Mouse (Mus musculus) liver, embryonic 14.5 days (tissue): ENCODE measurements at regions not wholly inside any gene's neighbourhood (a gene's known extent, or its start where the extent isn't known, plus 50 kb on each side); places are given as distances from the start of the nearest gene placed in this dataset.

Experiments
- ATAC-seq: fragments of 200-750 bp; cut with Nextera tagmentation; 2 replicates; pipeline ENCODE4 v1.8.0; 2017; ENCODE audit warnings: moderate number of reproducible peaks, mild to moderate bottlenecking, moderate library complexity; ENCODE audit not compliant: insufficient read depth
- DNase-seq, 3 experiments: peaks; one replicate each; pipeline ENCODE4 v3.0.0-alpha.2; 2012 to 2013; ENCODE audit warnings: low read depth in 3 of 3, low spot score in 3 of 3
- H3K27ac ChIP-seq: fragments of 300-500 bp; sonication (generic); 2 replicates; pipeline ENCODE4 v1.5.1; 2014; ENCODE audit warnings: moderate library complexity, mild to moderate bottlenecking, control low read depth, inconsistent platforms
- H3K27me3 ChIP-seq: fragments of 300-500 bp; sonication (generic); 2 replicates; pipeline ENCODE4 v1.6.1; 2014; ENCODE audit warnings: mild to moderate bottlenecking, low read length, moderate library complexity; ENCODE audit not compliant: control insufficient read depth, insufficient read depth
- H3K36me3 ChIP-seq: fragments of 300-500 bp; sonication (generic); replicated peaks from 2 replicates; pipeline ENCODE4 v1.6.1; 2014; ENCODE audit warnings: low read depth; ENCODE audit not compliant: control insufficient read depth, insufficient read depth
- H3K4me1 ChIP-seq, 2 experiments: fragments of 200-500 bp in 1 of 2; fragments of 300-500 bp in 1 of 2; sonication (generic) in 1 of 2; replicated peaks; 2 replicates each; pipeline ENCODE4 v1.6.1; 2012 to 2014; ENCODE audit warnings: antibody characterized with exemption in 1 of 2, inconsistent platforms in 1 of 2, low read length in 1 of 2; ENCODE audit not compliant: control insufficient read depth in 2 of 2, insufficient read depth in 2 of 2
- H3K4me2 ChIP-seq: fragments of 300-500 bp; sonication (generic); 2 replicates; pipeline ENCODE4 v1.6.1; 2014; ENCODE audit warnings: low read depth, mild to moderate bottlenecking, control low read depth, moderate library complexity
- H3K4me3 ChIP-seq, 2 experiments: fragments of 200-500 bp in 1 of 2; fragments of 300-500 bp in 1 of 2; sonication (generic) in 1 of 2; 2 replicates each; pipeline ENCODE4 v1.5.1; 2012 to 2014; ENCODE audit warnings: low read depth in 2 of 2, low read length in 2 of 2, mild to moderate bottlenecking in 2 of 2, control low read depth in 1 of 2, inconsistent platforms in 1 of 2, moderate library complexity in 1 of 2; ENCODE audit not compliant: insufficient read depth in 1 of 2
- H3K9ac ChIP-seq: fragments of 300-500 bp; sonication (generic); replicated peaks from 2 replicates; pipeline ENCODE4 v1.6.1; 2014; ENCODE audit warnings: mild to moderate bottlenecking, control low read depth, moderate library complexity
- H3K9me3 ChIP-seq: fragments of 300-500 bp; sonication (generic); 2 replicates; pipeline ENCODE4 v1.6.1; 2016; ENCODE audit warnings: low read length, mixed read lengths; ENCODE audit not compliant: control insufficient read depth
- CTCF ChIP-seq: IDR thresholded peaks from 2 replicates; pipeline ENCODE4 v1.5.1; 2016; ENCODE audit warnings: antibody characterized with exemption, low read depth, control low read depth
- EP300 ChIP-seq: IDR thresholded peaks from 2 replicates; pipeline ENCODE4 v1.6.1; 2016; ENCODE audit warnings: antibody characterized with exemption, low read depth
- WGBS: fragments of 180-500 bp; shearing (Covaris S2); extraction: QIAGEN DNeasy Blood & Tissue Kit; methylation state at CpG from one replicate; pipeline ENCODE4 v1.1.7; 2014; ENCODE audit not compliant: insufficient replicate concordance; 5-methylcytosine and 5-hydroxymethylcytosine counted together

DNA sequence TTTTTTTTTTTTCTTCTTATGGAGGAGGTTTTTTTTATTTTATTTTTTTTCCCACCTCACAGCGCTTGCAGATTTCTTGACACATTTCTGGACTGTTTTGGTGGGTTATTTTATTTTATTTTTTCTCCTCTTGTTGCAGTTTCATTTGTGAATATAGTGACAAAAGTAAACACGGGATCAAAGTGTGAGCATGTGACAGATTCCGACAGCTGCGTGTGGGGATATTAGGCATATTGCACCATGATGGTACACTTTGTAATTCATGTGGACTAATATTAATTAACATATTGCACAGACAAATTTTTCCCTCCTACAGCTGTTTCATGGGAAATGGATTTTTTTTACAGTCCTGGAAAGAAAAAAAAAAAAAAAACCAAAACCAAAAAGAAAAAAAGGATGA lies 483.2 kb upstream of the Tenm3 start:
- no peak overlapping the region for H3K4me3 ChIP-seq
- 72% methylated on average over 4 of the region's 4 CpGs for WGBS
- H3K4me1 ChIP-seq: no peaks in the 10 kb centered on the region
- TF ChIP-seq CTCF (no peak), EP300 (no peak)
- H3K27me3 ChIP-seq: no peaks in the 10 kb centered on the region
- no peak overlapping the region for H3K9ac ChIP-seq
- no peak overlapping the region for H3K4me2 ChIP-seq
- H3K36me3 ChIP-seq: no peaks in the 10 kb centered on the region
- H3K9me3 ChIP-seq: no peaks in the 10 kb centered on the region
- DNase-seq (no peak), ATAC-seq (no peak)
- no peak overlapping the region for H3K27ac ChIP-seq

- H3K9me3 ChIP-seq: no peaks in the 10 kb centered on the region
- no peak overlapping the region for H3K27ac ChIP-seq
- no peak for ATAC-seq
- no peak overlapping the region for H3K9ac ChIP-seq
- H3K4me2 ChIP-seq: no peak overlapping the region
- no peaks in the 10 kb centered on the region for H3K36me3 ChIP-seq
- H3K4me1 ChIP-seq: no peaks in the 10 kb centered on the region
- no peaks in the 10 kb centered on the region for H3K27me3 ChIP-seq
- 27% methylated on average over 3 of the region's 3 CpGs for WGBS
- H3K4me3 ChIP-seq: no peak overlapping the region
- TF ChIP-seq EP300: no peak
- no peak for TF ChIP-seq CTCF
- no peak for DNase-seq
These were observed 477.7 kb upstream of the Tenm3 start for GRCm38 (mm10) chr8:49321404-49321803.

GRCm38 (mm10) chr8:49313483-49314278 lies 469.9 kb upstream of the Tenm3 start:
- H3K27ac ChIP-seq: no peak overlapping the region
- H3K9me3 ChIP-seq: no peaks in the 10 kb centered on the region
- WGBS: 62% methylated on average over 10 of the region's 10 CpGs
- no peaks in the 10 kb centered on the region for H3K36me3 ChIP-seq
- no peaks in the 10 kb centered on the region for H3K4me1 ChIP-seq
- ATAC-seq: no peak
- H3K9ac ChIP-seq: no peak overlapping the region
- no peak overlapping the region for H3K4me3 ChIP-seq
- H3K27me3 ChIP-seq: no peaks in the 10 kb centered on the region
- TF ChIP-seq CTCF: no peak
- TF ChIP-seq EP300: no peak
- no peak overlapping the region for H3K4me2 ChIP-seq
- no peak for DNase-seq

- no peaks in the 10 kb centered on the region for H3K36me3 ChIP-seq
- ATAC-seq (no peak), DNase-seq (no peak)
- WGBS: 48% methylated on average over 5 of the region's 5 CpGs
- H3K4me2 ChIP-seq: no peak overlapping the region
- H3K27me3 ChIP-seq: no peaks in the 10 kb centered on the region
- no peaks in the 10 kb centered on the region for H3K9me3 ChIP-seq
- no peak overlapping the region for H3K9ac ChIP-seq
- TF ChIP-seq CTCF: no peak
- no peak for TF ChIP-seq EP300
- H3K4me3 ChIP-seq: no peak overlapping the region
- H3K27ac ChIP-seq: no peak overlapping the region
- no peaks in the 10 kb centered on the region for H3K4me1 ChIP-seq
These were observed 469.1 kb upstream of the Tenm3 start for GRCm38 (mm10) chr8:49312816-49313215.

DNA sequence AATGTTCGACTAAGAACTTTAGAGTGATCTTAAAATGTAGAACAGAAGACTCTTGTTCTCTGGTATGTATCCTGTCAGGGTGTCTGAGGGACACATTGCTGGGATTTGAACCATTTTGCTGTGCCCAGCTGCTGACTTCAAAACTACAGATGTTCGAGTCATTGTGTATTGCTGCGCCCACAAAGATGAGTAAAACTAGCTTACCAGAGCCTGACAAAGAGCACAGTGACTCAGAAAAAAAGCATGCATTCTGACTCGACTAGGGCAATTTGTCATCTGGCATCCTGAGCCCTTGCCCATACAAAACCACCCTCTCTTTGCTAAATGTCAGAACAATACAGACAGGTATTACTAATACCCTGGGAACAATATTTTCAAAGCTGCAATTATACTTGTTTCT lies 438.6 kb upstream of the Tenm3 start:
- no peak overlapping the region for H3K9ac ChIP-seq
- H3K27ac ChIP-seq: no peak overlapping the region
- ATAC-seq (no peak), DNase-seq (no peak)
- no peak overlapping the region for H3K4me3 ChIP-seq
- WGBS: 55% methylated on average over 4 of the region's 4 CpGs
- no peak overlapping the region for H3K4me2 ChIP-seq
- H3K36me3 ChIP-seq: no peaks in the 10 kb centered on the region
- H3K4me1 ChIP-seq: no peaks in the 10 kb centered on the region
- no peaks in the 10 kb centered on the region for H3K9me3 ChIP-seq
- no peaks in the 10 kb centered on the region for H3K27me3 ChIP-seq
- TF ChIP-seq CTCF: no peak
- TF ChIP-seq EP300: no peak
